Comparison of ENCODE assay signal across 14 mouse cellular contexts in genomic region chr11:44666741-44667140, GRCm38 (mm10). TPM values are rescaled to one million over a fixed set of nuclear protein-coding genes. Genes with fewer than 3 reads are reported as not detected.
DNase-seq lines count a peak whose midpoint lies in the region; ATAC-seq and TF ChIP-seq lines count a peak whose summit lies in the region.
"Had no signal": no experiment of that assay in that cellular context is flagged by ENCODE, and none has a peak within 500 bp of the region (broad histone marks: within the 10 kb centered on the region; RNA-seq: fewer than 3 reads in every experiment).

No protein-coding gene starts in this region.

- H3K27me3 ChIP-seq in hindbrain, postnatal 0 days (ENCODE audit: insufficient read depth, low read length) = no peaks in the 10 kb centered on the region
- no peaks in the 10 kb centered on the region for H3K27me3 ChIP-seq in hindbrain, embryonic 11.5 days (ENCODE audit: control insufficient read depth, insufficient read depth, low read length)
- peaks cover 24% of the 10 kb centered on the region; the same call in 1 of the 2 replicates for H3K27me3 ChIP-seq in lung, embryonic 15.5 days
- no peaks in the 10 kb centered on the region for H3K27me3 ChIP-seq in cerebellum, adult 2 months (ENCODE audit: control insufficient read depth, insufficient read depth, low read length)

- no peak for ATAC-seq in hindbrain, postnatal 0 days
- ATAC-seq in hindbrain, embryonic 11.5 days (ENCODE audit: low FRiP score) = no peak
- ATAC-seq in lung, embryonic 15.5 days (ENCODE audit: borderline replicate concordance, extremely low read depth, low FRiP score, low TSS enrichment) = peak; percentile 46; the same call in 1 of the 2 replicates
- ATAC-seq: hindbrain, embryonic 16.5 days had no signal

- H3K4me1 ChIP-seq in hindbrain, postnatal 0 days (ENCODE audit: insufficient read depth, low read length) = peaks cover 6% of the 10 kb centered on the region; the same call in 1 of the 2 replicates
- H3K4me1 ChIP-seq in hindbrain, embryonic 11.5 days (replicated peaks; ENCODE audit: control insufficient read depth, insufficient read depth, low read length) = peaks cover 8% of the 10 kb centered on the region; the same call in 1 of the 2 replicates
- peaks cover 6% of the 10 kb centered on the region for H3K4me1 ChIP-seq in lung, embryonic 15.5 days
- H3K4me1 ChIP-seq in brown adipose tissue, adult 24 weeks (ENCODE audit: control insufficient read depth, insufficient read depth, insufficient read length, low read length) = peaks cover 32% of the 10 kb centered on the region
- no peaks in the 10 kb centered on the region for H3K4me1 ChIP-seq in cerebellum, adult 2 months (ENCODE audit: control insufficient read depth, insufficient read depth, low read length)

- H3K36me3 ChIP-seq in hindbrain, postnatal 0 days (ENCODE audit: insufficient read depth, low read length) = no peaks in the 10 kb centered on the region
- no peaks in the 10 kb centered on the region for H3K36me3 ChIP-seq in hindbrain, embryonic 11.5 days (ENCODE audit: control insufficient read depth, insufficient read depth, low read length)
- no peaks in the 10 kb centered on the region for H3K36me3 ChIP-seq in lung, embryonic 15.5 days
- H3K36me3 ChIP-seq: forebrain, embryonic 10.5 days had no signal

- TF ChIP-seq CTCF in hindbrain, postnatal 0 days (IDR thresholded peaks at IDR 0.05; ENCODE audit: low read depth) = peak; percentile 51
- TF ChIP-seq CTCF in cerebellum, adult 2 months (IDR thresholded peaks at IDR 0.05; ENCODE audit: borderline replicate concordance, insufficient read depth, low read depth, low read length) = no peak

- no peak for DNase-seq in hindbrain, postnatal 0 days (ENCODE audit: low spot score)
- no peak for DNase-seq in hindbrain, embryonic 11.5 days (ENCODE audit: low spot score)
- no peak for DNase-seq in lung, adult 18-20 months
- DNase-seq in kidney, postnatal 14 days = peak; percentile 51
- DNase-seq in cerebellum, adult 2 months = no peak
- DNase-seq: adrenal gland, postnatal 14 days; right cerebral cortex, adult 18-20 months; thymus, adult 2 months had no signal

- no peak overlapping the region for H3K4me3 ChIP-seq in hindbrain, postnatal 0 days (ENCODE audit: low read length)
- no peak overlapping the region for H3K4me3 ChIP-seq in hindbrain, embryonic 11.5 days (ENCODE audit: low read depth, low read length)
- H3K4me3 ChIP-seq in lung, embryonic 15.5 days = no peak overlapping the region
- no peak overlapping the region for H3K4me3 ChIP-seq in brown adipose tissue, adult 24 weeks (ENCODE audit: insufficient read depth, low read depth, low read length)
- no peak overlapping the region for H3K4me3 ChIP-seq in cerebellum, adult 2 months (replicated peaks; ENCODE audit: insufficient read depth, low read depth, low read length)
- H3K4me3 ChIP-seq: forebrain, embryonic 10.5 days had no signal

- H3K27ac ChIP-seq in hindbrain, postnatal 0 days = no peak overlapping the region
- H3K27ac ChIP-seq in hindbrain, embryonic 11.5 days (ENCODE audit: low read depth, low read length) = no peak overlapping the region
- no peak overlapping the region for H3K27ac ChIP-seq in lung, embryonic 15.5 days
- peak overlapping the region; percentile 97 for H3K27ac ChIP-seq in brown adipose tissue, adult 24 weeks (replicated peaks; ENCODE audit: low read depth, low read length)
- no peak overlapping the region for H3K27ac ChIP-seq in cerebellum, adult 2 months (ENCODE audit: insufficient read depth, low read length)
- H3K27ac ChIP-seq: forebrain, embryonic 10.5 days; macrophage had no signal

- no peak overlapping the region for H3K9ac ChIP-seq in hindbrain, postnatal 0 days (replicated peaks; ENCODE audit: low read length)
- no peak overlapping the region for H3K9ac ChIP-seq in hindbrain, embryonic 11.5 days (ENCODE audit: low read depth, low read length)
- no peak overlapping the region for H3K9ac ChIP-seq in lung, embryonic 15.5 days

- H3K4me2 ChIP-seq in hindbrain, postnatal 0 days (ENCODE audit: low read depth, low read length) = no peak overlapping the region
- H3K4me2 ChIP-seq in hindbrain, embryonic 11.5 days (replicated peaks; ENCODE audit: low read depth, low read length) = no peak overlapping the region
- H3K4me2 ChIP-seq in lung, embryonic 15.5 days = no peak overlapping the region
- H3K4me2 ChIP-seq: heart, embryonic 11.5 days had no signal

- 50% methylated on average over 4 of the region's 4 CpGs for WGBS in hindbrain, postnatal 0 days
- 63% methylated on average over 4 of the region's 4 CpGs for WGBS in hindbrain, embryonic 11.5 days
- 40% methylated on average over 4 of the region's 4 CpGs for WGBS in lung, embryonic 15.5 days
- WGBS in cerebellum, adult 2 months = 62% methylated on average over 4 of the region's 4 CpGs

- no peaks in the 10 kb centered on the region for H3K9me3 ChIP-seq in hindbrain, postnatal 0 days (ENCODE audit: low read length)
- no peaks in the 10 kb centered on the region for H3K9me3 ChIP-seq in hindbrain, embryonic 11.5 days (ENCODE audit: control insufficient read depth, low read length)
- H3K9me3 ChIP-seq in lung, embryonic 15.5 days = no peaks in the 10 kb centered on the region
- H3K9me3 ChIP-seq: forebrain, embryonic 10.5 days had no signal

- TF ChIP-seq POLR2A in cerebellum, adult 2 months (IDR thresholded peaks at IDR 0.05; ENCODE audit: borderline replicate concordance, insufficient read depth, low read length) = no peak

RNA-seq across cellular contexts. Expression of gene Ebf1, which starts 49.6 kb away (rescaled TPM):
- total RNA-seq in hindbrain, postnatal 0 days (2014; rRNA removed) = 58.6 and 67.1 TPM in 2 replicates
- polyA plus RNA-seq in hindbrain, postnatal 0 days (2015; fragmentation: Nextera tagmentation; extraction: Ambion mirVana) = 71.7 and 77.7 TPM in 2 replicates
- 102 and 111 TPM in 2 replicates for polyA plus RNA-seq in hindbrain, embryonic 11.5 days (2014; fragmentation: Nextera tagmentation; extraction: Ambion mirVana)
- polyA plus RNA-seq in lung, embryonic 15.5 days (2015; fragmentation: Nextera tagmentation; extraction: Ambion mirVana) = 10.5 and 12.4 TPM in 2 replicates
- 35.3 and 38.8 TPM in 2 replicates for polyA plus RNA-seq in brown adipose tissue, adult 24 weeks (2012; ENCODE audit: insufficient read depth, insufficient read length, missing spikeins)
- polyA plus RNA-seq in cerebellum, adult 2 months (2012; rRNA removed) = 24.9 and 26.2 TPM in 2 replicates
